Mouse (Mus musculus) forebrain, embryonic 11.5 days (tissue): ENCODE results near the gene Gm5169. TPM values are rescaled to one million over a fixed set of nuclear protein-coding genes. Genes with fewer than 3 reads are reported as not detected.
"Not testable (repeated sequence)": the region's sequence is repeated elsewhere in the genome, so short reads cannot be mapped to it uniquely, and the experiment has no call there.

Experiments
- ATAC-seq: fragments of 200-750 bp; cut with Nextera tagmentation; replicated peaks from 2 replicates; pipeline ENCODE4 v1.8.0; 2017; ENCODE audit warnings: moderate TSS enrichment; ENCODE audit not compliant: low FRiP score
- DNase-seq: peaks from one replicate; pipeline ENCODE4 v3.0.0-alpha.2; 2017; ENCODE audit warnings: low spot score
- H3K27ac ChIP-seq: fragments of 300-500 bp; sonication (generic); 2 replicates; pipeline ENCODE4 v1.5.1; 2014; ENCODE audit warnings: low read depth, low read length
- H3K27me3 ChIP-seq: fragments of 300-500 bp; sonication (generic); 2 replicates; pipeline ENCODE4 v1.6.1; 2014; ENCODE audit warnings: mild to moderate bottlenecking, low read length, mixed read lengths; ENCODE audit not compliant: control insufficient read depth, insufficient read depth
- H3K36me3 ChIP-seq: fragments of 300-500 bp; sonication (generic); 2 replicates; pipeline ENCODE4 v1.6.1; 2014; ENCODE audit warnings: mild to moderate bottlenecking, low read length, moderate library complexity, mixed read lengths; ENCODE audit not compliant: control insufficient read depth, insufficient read depth
- H3K4me1 ChIP-seq: fragments of 300-500 bp; sonication (generic); replicated peaks from 2 replicates; pipeline ENCODE4 v1.6.1; 2014; ENCODE audit warnings: low read length, mixed read lengths; ENCODE audit not compliant: control insufficient read depth, insufficient read depth
- H3K4me2 ChIP-seq: fragments of 300-500 bp; sonication (generic); 2 replicates; pipeline ENCODE4 v1.6.1; 2014; ENCODE audit warnings: low read depth, mild to moderate bottlenecking, low read length, moderate library complexity, mixed read lengths; ENCODE audit not compliant: severe bottlenecking
- H3K4me3 ChIP-seq: fragments of 300-500 bp; sonication (generic); 2 replicates; pipeline ENCODE4 v1.5.1; 2014; ENCODE audit warnings: low read depth, low read length
- H3K9ac ChIP-seq: fragments of 300-500 bp; sonication (generic); 2 replicates; pipeline ENCODE4 v1.6.1; 2014; ENCODE audit warnings: low read length
- H3K9me3 ChIP-seq: fragments of 300-500 bp; sonication (generic); 2 replicates; pipeline ENCODE4 v1.6.1; 2016; ENCODE audit warnings: low read length, mixed read lengths; ENCODE audit not compliant: control insufficient read depth
- WGBS: fragments of 180-500 bp; shearing (Covaris S2); extraction: QIAGEN DNeasy Blood & Tissue Kit; methylation state at CpG from one replicate; pipeline ENCODE4 v1.1.7; 2014; 5-methylcytosine and 5-hydroxymethylcytosine counted together
- polyA plus RNA-seq: library from polyadenylated mRNA; unstranded; fragments of >200 nt; fragmentation: Nextera tagmentation; extraction: Ambion mirVana; gene quantifications from 2 replicates; pipeline ENCODE4 v1.2.1, GENCODE M21; 2014

The Gm5169 gene
- not detected in 2 replicates for polyA plus RNA-seq

GRCm38 (mm10) chrX:25301355-25301754 lies at the start of gene Gm5169:
Gene Gm5169, minus strand, starts transcription at chrX:25301455.
- not testable (repeated sequence) for ATAC-seq, H3K27me3 ChIP-seq, H3K9ac ChIP-seq, H3K27ac ChIP-seq, H3K36me3 ChIP-seq, H3K4me2 ChIP-seq, H3K4me3 ChIP-seq, H3K9me3 ChIP-seq, H3K4me1 ChIP-seq, DNase-seq
- WGBS: no CpG with 5 or more reads among the region's 6 CpGs

DNA sequence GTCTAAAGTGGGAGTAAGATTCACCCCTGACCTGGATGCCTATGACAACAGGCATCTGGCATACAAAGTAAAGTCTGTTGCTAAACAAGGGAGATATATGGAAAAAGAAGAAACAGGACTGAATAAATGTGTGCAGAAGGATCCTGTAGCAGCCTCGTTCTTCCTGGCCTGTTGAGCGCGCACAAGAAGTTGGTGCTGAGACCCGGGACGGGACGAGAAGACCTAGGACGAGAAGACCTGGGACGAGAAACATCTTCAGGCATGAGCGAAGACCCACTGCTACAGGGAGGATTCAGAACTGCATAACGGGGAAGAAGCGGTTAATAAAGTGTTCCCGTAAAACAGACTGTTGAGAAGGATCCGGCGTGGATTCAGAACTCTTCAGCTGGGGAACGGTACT lies 46.2 kb upstream of the Gm5169 start:
- H3K36me3 ChIP-seq, H3K4me2 ChIP-seq, ATAC-seq, H3K27me3 ChIP-seq, H3K4me3 ChIP-seq, DNase-seq, H3K9ac ChIP-seq, H3K9me3 ChIP-seq, H3K4me1 ChIP-seq, H3K27ac ChIP-seq: not testable (repeated sequence)
- WGBS: 93% methylated on average over 12 of the region's 15 CpGs
